Mouse (Mus musculus) retina, postnatal 1 day (tissue): ENCODE measurements around the gene Xpo4.
"Not testable (repeated sequence)": the region's sequence is repeated elsewhere in the genome, so short reads cannot be mapped to it uniquely, and the experiment has no call there.

Experiments
- DNase-seq: peaks from one replicate; pipeline ENCODE4 v3.0.0-alpha.2; 2012

The Xpo4 gene

DNA sequence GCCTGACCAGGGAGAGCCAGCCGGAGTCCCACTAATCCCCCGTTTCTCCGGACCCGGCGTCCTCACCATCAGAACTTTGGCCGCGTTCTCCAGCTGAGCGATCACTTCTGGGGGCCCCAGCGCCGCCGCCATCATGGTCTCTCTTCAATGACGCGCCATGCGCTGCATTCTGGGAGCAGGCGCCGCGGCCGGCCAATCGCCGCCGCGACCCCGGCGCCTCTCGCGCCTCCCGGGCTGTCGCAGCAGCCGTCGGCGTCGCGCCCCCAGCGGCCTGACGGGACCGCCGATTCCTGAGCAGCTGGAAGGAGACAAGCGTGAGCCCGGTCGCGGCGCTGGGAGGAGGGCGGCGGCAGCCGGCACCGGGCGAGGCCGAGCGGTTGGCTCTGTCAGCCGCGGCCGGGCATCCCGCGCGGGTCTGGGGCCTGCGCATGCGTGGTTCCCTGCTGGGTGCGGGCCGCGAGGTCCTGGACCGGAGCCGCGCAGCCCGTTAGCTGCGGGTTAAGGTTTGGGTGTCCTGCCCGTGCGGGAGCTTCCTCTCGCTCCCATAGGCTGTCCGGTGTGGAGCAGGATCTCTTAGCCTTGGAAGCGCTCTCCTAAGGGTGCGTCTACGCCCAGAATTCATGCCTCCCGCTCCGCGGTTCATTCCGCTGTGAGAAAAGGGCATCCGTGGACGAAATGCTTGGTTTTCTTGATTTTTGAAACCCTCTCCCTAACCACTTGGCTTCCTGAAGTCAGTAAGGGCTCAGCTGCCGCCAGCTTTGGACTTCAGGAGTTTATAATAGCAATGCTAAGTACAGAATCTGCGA is at the start of gene Xpo4:
Xpo4 (minus strand) TSS at position 609 of the 806 bp plus-strand sequence.
- peak; percentile 94 for DNase-seq

- no peak for DNase-seq
Observed at GRCm38 (mm10) chr14:57712884-57713283, 47.7 kb upstream of the Xpo4 start.

DNA sequence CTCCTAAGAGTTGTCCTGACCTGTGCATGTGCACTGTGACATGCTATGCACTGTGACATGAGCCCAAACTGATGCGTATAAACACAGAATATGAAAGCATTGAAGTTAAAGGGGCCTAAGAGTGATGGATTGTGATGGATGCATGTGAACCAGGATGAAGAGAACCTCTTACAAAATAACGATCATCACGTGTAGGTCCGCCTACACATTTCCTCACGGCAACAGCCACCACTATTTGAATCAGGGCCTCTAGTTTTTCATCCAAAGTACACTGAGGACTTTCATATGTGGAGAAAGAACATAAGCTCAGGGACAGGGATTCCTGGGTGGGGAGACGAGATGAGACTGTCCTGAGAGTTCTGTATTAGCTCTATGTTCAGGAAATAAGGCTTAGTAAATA is 45.8 kb upstream of the Xpo4 start:
- no peak for DNase-seq

DNA sequence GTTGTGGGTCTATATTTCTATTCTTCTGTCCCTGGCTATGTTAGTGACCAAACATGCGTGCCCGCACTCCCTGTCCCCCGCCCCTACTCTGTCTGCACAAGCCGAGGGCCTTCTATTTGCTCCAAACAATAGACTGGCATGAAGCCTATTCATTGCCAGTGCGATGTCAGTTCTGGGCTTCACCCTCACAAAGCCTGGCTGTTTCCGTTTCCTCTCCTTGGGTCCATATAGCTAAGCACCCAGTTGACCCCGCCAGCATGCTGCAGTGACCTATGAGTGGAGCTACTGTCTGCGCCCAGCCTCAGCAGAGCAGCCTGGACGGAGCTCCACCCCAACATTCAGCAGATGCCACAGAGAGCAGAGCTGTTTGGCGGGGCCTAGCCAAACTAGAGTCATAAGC is 43.9 kb upstream of the Xpo4 start:
- peak; percentile 84 for DNase-seq

DNA sequence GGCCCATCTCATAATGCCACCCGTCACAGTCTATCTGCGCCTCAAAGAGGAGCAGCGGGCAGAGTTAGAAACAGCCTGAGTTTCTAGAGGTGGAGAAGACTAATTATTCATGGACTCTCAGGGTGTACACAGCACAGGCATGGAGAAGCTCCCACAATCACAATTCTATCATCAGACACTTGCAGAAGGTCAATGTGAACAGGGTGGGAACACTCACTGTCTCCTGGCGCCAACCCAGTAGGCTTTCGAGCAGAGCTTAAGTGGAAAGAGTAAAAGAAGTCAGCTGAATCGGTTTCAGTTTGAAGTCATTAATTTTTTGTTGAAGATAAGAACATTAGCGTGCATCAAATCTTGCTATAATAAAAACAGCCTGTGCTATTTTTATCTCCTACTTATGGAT is 43.4 kb upstream of the Xpo4 start:
- no peak for DNase-seq

GRCm38 (mm10) chr14:57707100-57707893 is 42.1 kb upstream of the Xpo4 start:
- DNase-seq = peak; percentile 21

DNA sequence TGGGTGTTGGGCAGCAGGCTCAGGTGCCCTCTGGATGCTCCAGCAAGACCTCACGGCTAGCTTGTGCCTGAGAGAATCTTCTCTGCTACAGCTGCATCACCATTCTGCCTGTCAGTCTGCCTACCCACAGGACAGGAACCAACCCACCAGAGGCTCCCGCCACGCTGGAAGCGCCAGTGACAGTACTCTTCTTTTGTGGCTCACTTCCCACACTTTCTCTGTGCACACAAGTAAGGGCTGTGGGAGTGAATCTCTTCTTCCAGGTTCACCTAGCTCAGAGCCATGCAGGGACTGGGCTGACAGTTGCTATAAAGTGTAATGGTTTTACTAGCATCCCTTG is 41.5 kb upstream of the Xpo4 start:
- no peak for DNase-seq

DNA sequence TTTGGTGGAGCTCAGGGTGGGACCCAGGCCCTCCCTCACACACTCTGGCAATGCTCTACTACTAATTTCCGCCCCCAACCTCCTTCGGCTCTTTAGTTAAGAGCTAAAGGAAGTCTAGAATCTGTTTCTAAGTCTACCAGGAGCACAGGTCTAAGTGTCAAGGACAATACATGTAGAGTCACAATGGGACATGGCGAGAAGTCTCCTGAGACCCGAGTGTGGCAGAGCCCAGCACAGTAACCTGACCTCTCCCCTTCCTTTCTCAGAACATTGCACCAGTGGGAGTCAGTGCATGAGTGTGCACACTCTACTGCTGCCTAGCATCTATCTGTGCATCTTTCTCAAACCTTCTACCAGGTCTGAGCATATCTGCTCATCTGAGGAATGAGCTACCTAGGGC is 40.5 kb upstream of the Xpo4 start:
- DNase-seq = no peak

- no peak for DNase-seq
Observed at GRCm38 (mm10) chr14:57705075-57705474, 39.8 kb upstream of the Xpo4 start.

GRCm38 (mm10) chr14:57701915-57702477 is 36.8 kb upstream of the Xpo4 start:
- DNase-seq = peak; percentile 63

DNA sequence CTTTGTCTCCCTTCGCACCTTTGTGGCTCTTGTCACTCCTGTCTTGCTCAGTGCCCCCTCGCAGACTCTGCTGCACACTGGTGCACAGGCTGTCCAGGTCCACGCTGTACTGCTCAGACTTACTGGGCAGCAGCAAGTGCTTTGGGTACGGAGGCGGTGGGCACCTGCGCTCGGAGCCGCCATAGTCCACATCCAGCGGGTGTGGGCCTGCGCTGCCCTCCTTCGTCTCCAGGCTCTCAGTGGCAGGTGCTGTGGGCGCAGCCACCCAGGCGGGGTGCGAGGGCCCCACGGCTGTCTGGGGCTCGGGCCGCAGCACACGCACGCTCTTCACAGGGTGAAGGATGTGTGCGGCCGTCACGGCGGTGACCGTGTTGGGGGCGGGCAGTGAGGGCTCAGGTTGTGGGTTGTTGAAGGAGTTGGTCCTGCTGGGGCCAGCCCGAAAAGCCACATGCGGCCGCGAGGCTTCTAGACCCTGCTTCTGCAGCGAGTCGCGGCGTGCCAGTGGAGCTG is 34.3 kb upstream of the Xpo4 start:
- DNase-seq = no peak

GRCm38 (mm10) chr14:57699016-57699415 is 33.8 kb upstream of the Xpo4 start:
- no peak for DNase-seq

DNA sequence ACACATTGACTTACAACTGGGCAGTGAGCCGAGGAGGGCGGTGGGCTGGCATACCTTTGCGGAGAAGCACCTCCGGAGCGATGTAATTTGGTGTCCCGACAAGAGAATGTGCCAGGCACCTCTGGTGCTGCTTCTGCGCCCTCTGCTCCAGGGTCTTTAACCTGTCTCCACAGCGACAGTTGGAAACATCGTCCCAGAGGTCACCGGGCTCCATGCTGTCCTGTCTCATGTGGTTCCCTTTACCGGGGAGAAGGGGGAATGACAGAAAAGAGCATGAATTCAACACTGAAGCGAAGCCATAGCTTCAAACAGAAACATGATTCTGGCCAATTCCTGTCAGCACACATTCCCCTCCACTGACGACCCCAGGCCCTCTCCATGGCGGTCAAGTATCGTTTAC is 30.8 kb upstream of the Xpo4 start:
- no peak for DNase-seq

DNA sequence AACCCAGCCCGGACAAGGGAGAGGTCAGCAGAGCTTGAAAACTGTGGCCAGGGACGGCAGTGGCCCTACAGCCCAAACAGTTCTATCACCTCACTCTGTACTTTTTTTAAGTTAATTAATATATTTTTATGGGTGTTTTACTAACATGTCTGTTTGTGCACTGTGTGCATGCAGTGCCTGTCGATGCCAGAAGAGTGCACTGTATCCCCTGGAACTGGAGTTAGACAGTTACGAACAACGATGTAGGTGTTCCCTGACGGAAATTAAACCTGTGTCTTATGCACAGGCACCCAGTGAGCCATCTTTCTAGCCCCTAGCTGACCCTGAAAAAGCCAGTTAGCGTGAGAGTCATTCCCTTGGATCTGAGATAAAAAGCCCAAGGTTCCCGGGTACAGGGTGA is 30.3 kb upstream of the Xpo4 start:
- peak; percentile 26 for DNase-seq

DNA sequence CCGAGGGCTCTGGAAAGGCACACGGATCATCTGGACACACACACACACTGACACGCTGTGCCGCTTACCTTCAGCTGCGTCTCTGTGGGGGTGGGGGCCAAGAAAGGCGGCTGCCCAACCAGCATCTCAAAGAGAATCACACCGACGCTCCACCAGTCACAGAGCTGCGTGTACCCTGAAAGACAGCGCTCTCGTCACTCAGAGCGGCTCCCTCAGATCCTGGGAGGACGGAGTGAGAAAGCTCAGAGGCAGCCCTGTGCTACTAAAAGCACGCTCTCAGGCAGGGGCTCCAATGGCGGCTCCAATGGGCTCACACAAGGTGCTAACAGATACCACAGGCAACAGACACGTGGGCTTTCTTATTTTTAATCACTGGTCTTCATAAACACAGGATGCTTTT is 29.0 kb upstream of the Xpo4 start:
- DNase-seq = no peak

DNA sequence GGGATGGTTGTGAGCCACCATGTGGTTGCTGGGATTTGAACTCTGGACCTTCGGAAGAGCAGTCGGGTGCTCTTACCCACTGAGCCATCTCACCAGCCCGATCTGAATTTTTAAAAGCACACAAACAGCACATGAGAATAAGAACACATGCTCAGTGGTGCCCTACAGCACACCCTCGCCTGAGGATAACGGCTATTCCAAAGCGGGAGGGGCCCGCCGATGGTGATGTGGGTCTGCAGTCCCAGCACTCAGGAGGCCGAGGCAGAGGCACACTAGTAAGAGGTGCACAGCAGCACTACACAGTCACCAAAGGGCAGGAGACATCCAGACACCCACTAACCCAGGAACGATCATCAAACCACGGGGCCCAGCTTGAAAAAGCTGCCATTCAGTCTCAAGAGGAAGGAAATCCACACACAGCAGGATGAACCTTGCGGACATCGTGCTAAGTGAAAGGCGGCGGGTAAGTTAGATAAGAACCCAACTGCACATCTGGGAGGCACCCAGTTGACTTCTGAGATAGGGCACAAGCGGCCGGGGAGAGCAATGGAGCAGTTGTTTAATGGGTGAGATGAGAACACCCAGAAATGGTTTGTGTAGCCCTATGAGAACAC is 27.4 kb upstream of the Xpo4 start:
- no peak for DNase-seq

GRCm38 (mm10) chr14:57691316-57691715 is 26.1 kb upstream of the Xpo4 start:
- DNase-seq = no peak

GRCm38 (mm10) chr14:57690681-57691080 is 25.5 kb upstream of the Xpo4 start:
- no peak for DNase-seq

DNA sequence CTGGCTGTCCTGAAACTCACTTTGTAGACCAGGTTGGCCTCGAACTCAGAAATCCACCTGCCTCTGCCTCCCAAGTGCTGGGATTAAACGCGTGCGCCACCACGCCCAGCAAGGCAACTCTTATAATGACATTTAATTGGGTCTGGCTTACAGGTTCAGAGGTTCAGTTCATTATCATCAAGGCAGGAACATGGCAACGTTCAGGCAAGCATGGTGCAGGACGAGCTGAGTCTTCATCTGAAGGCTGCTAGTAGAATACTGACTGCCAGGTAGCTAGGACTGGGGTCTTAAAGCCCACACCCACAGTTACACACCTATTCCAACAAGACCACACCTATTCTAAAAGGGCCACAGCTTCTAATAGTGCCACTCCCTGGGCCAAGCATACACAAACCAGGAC is 22.8 kb upstream of the Xpo4 start:
- DNase-seq = not testable (repeated sequence)

DNA sequence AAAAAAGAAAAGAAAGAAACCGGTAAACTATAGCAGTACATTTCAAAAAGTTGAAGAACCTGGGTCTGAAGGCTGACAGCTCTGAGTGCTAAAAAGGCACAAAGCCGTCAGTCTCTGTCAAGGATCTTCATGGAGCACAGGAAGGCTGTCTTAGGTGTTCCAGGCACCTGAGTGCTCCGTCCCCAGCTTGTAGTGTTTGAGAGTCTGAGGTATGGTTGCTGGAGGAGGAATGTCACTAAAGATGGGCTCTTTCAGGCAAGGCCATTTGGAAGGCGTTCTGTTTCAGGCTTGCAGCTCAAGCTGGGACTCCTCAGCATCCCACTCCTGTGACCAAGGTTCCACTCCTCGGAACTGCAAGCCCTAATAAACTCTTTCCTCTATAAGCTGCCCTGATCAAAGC is 22.2 kb upstream of the Xpo4 start:
- DNase-seq = no peak

GRCm38 (mm10) chr14:57686647-57687046 is 21.4 kb upstream of the Xpo4 start:
- no peak for DNase-seq

DNA sequence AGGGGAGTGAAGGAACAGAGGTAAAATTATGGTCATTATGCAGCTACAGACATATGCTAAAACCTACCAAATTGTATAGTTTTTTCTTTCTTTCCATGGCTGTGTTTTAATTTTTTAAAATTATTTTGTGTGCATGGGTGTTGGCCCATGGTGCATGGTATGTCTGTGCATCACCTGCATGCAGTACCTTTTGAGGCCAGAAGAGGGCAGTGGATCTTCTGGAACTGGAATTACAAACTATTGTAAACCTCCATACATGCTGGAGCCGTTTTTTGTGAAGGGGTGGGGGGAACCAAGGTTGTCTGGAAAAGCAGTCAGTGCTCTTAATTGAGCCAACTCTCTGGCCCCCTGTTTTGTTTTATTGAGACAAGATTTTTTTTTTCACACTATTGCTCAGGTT is 19.3 kb upstream of the Xpo4 start:
- peak; percentile 68 for DNase-seq

GRCm38 (mm10) chr14:57682751-57683150 is 17.5 kb upstream of the Xpo4 start:
- no peak for DNase-seq
